Mouse (Mus musculus) cerebellum, adult 2 months (tissue): ENCODE measurements at regions not wholly inside any gene's neighbourhood (a gene's known extent, or its start where the extent isn't known, plus 50 kb on each side); places are given as distances from the start of the nearest gene placed in this dataset.

Experiments used
- CTCF ChIP-seq: fragments of 200-500 bp; IDR thresholded peaks from 2 replicates; pipeline ENCODE4 v1.5.1; 2011; ENCODE audit warnings: low read depth, mild to moderate bottlenecking, control low read depth, low read length, moderate library complexity, borderline replicate concordance; ENCODE audit not compliant: insufficient read depth
- POLR2A ChIP-seq: fragments of 200-500 bp; IDR thresholded peaks from 2 replicates; pipeline ENCODE4 v1.6.1; 2011; ENCODE audit warnings: low read length, control low read depth, borderline replicate concordance; ENCODE audit not compliant: insufficient read depth

DNA sequence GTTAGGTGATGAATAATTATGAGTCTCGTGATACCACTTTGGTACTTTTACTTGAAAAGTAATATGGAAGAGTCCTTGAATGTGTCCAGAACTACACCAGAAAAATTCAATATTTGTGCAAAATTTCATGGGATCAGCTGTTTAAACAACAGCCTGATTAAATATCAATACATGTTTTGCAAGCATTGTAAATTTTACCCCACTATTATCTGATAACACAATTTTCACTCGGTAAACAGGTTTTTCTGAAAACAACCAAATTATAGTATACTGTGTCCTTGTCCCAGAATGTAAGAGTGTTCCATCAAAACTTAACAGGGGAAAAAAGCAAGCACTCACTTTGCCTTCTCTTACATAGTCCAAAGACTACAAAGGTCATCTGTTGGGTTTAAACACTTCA, 343.1 kb upstream of the Fign start:
- TF ChIP-seq CTCF: no peak
- TF ChIP-seq POLR2A: no peak
